Mouse (Mus musculus) heart, embryonic 15.5 days (tissue): ENCODE measurements around the gene Heatr4. TPM values are rescaled to one million over a fixed set of nuclear protein-coding genes. Genes with fewer than 3 reads are reported as not detected.

ENCODE experiments used
- ATAC-seq: fragments of 200-750 bp; cut with Nextera tagmentation; replicated peaks from 2 replicates; pipeline ENCODE4 v1.8.0; 2017; ENCODE audit warnings: low read depth, moderate TSS enrichment; ENCODE audit not compliant: insufficient number of reproducible peaks, insufficient read depth, low FRiP score
- H3K27ac ChIP-seq: fragments of 300-500 bp; sonication (generic); 2 replicates; pipeline ENCODE4 v1.5.1; 2015; ENCODE audit warnings: mild to moderate bottlenecking, inconsistent platforms
- H3K27me3 ChIP-seq: fragments of 300-500 bp; sonication (generic); 2 replicates; pipeline ENCODE4 v1.6.1; 2015; ENCODE audit warnings: inconsistent platforms
- H3K36me3 ChIP-seq: fragments of 300-500 bp; sonication (generic); 2 replicates; pipeline ENCODE4 v1.6.1; 2015; ENCODE audit warnings: mild to moderate bottlenecking, inconsistent platforms
- H3K4me1 ChIP-seq: fragments of 300-500 bp; sonication (generic); replicated peaks from 2 replicates; pipeline ENCODE4 v1.6.1; 2015; ENCODE audit warnings: inconsistent platforms
- H3K4me2 ChIP-seq: fragments of 300-500 bp; sonication (generic); 2 replicates; pipeline ENCODE4 v1.6.1; 2015; ENCODE audit warnings: inconsistent platforms, mild to moderate bottlenecking, moderate library complexity
- H3K4me3 ChIP-seq: fragments of 300-500 bp; sonication (generic); 2 replicates; pipeline ENCODE4 v1.5.1; 2015; ENCODE audit warnings: mild to moderate bottlenecking, inconsistent platforms
- H3K9ac ChIP-seq: fragments of 300-500 bp; sonication (generic); 2 replicates; pipeline ENCODE4 v1.6.1; 2015; ENCODE audit warnings: mild to moderate bottlenecking, inconsistent platforms
- H3K9me3 ChIP-seq: fragments of 300-500 bp; sonication (generic); replicated peaks from 2 replicates; pipeline ENCODE4 v1.6.1; 2016; ENCODE audit warnings: inconsistent platforms
- WGBS: fragments of 180-500 bp; shearing (Covaris S2); methylation state at CpG from one replicate; pipeline ENCODE4 v1.1.7; 2015; ENCODE audit warnings: mixed read lengths; 5-methylcytosine and 5-hydroxymethylcytosine counted together
- polyA plus RNA-seq: library from polyadenylated mRNA; unstranded; fragments of >200 nt; fragmentation: Nextera tagmentation; extraction: Ambion mirVana; gene quantifications from 2 replicates; pipeline ENCODE4 v1.2.1, GENCODE M21; 2015

Gene Heatr4
- polyA plus RNA-seq, 1 experiment from 2014 or later, result not detected

DNA sequence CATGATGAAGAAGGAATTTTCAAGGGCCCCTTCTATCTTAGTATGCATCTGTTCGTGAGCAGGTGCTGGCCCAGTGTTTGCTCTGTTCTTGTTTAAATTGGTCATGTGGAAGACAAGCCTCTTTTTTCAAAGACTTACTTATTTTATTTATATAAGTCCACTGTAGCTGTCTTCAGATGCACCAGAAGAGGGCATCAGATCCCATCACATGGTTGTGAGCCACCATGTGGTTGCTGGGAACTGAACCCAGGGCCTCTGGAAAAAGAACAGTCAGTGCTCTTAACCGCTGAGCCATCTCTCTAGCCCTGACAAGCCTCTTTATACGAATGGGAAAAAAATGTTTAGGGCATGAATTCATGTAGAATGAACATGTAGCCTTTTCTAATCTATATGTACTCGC lies 4.7 kb upstream of the Heatr4 start:
- H3K4me3 ChIP-seq, result no peak overlapping the region

GRCm38 (mm10) chr12:83988483-83988882 lies 3.8 kb upstream of the Heatr4 start:
- 65% methylated on average over 4 of the region's 4 CpGs for WGBS
- no peaks in the 10 kb centered on the region for H3K9me3 ChIP-seq
- peak overlapping the region; percentile 74 for H3K4me2 ChIP-seq
- no peaks in the 10 kb centered on the region for H3K27me3 ChIP-seq
- peaks cover 12% of the 10 kb centered on the region for H3K36me3 ChIP-seq
- H3K4me1 ChIP-seq, result peaks cover 16% of the 10 kb centered on the region
- peak; percentile 4; the same call in 1 of the 2 replicates for ATAC-seq
- peak overlapping the region; percentile 77 for H3K9ac ChIP-seq
- H3K27ac ChIP-seq, result peak overlapping the region; percentile 98
- H3K4me3 ChIP-seq, result peak overlapping the region; percentile 70

More for the DNA sequence above, 4.7 kb upstream of the Heatr4 start:
- Histone ChIP-seq H3K9me3 (no peaks in the 10 kb centered on the region), H3K27ac (no peak overlapping the region), H3K36me3 (peaks cover 20% of the 10 kb centered on the region), H3K27me3 (no peaks in the 10 kb centered on the region), H3K4me2 (peak overlapping the region; percentile 74), H3K9ac (no peak overlapping the region), H3K4me1 (peaks cover 16% of the 10 kb centered on the region)
- WGBS, result 91% methylated on average over 4 of the region's 4 CpGs
- ATAC-seq, result no peak

DNA sequence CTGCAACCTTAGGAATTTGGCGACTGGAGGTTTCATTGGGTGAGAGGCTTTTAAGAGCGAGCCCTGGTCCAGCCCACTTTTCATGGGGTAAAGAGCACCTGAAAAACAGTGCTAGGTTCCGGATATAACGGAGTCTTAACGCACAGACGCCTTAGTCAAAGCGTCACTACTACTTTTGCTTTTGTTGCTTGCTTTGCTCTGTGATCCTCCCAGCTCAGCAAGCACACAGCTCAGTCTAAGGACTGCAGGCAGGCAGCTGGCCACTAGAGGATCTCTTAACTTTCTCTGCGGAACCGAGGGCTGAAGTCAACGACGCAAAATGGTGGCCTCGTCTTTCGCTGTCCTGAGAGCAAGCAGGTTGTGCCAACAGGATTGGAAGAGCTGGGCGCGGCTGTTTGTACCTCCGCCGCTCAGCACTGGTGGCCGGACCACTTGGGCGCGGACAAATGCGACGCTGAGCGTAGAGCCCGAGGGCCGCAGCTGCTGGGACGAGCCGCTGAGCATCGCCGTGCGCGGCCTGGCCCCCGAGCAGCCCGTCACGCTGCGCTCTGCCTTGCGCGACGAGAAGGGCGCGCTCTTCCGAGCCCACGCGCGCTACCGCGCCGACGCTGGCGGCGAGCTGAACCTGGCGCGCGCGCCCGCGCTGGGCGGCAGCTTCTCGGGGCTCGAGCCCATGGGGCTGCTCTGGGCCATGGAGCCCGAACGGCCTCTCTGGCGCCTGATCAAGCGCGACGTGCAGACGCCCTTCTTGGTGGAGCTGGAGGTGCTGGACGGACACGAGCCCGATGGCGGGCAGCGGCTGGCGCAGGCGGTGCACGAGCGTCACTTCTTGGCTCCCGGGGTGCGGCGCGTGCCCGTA lies 3.2 kb upstream of the Heatr4 start, which contains the start of gene Acot2:
Gene Acot2, plus strand, starts transcription at position 279 of the 859 bp plus-strand sequence.
- ATAC-seq, result peak; percentile 81
- H3K27ac ChIP-seq, result peak within 1 kb of the TSS; percentile 98
- peak within 1 kb of the TSS; percentile 77 for H3K9ac ChIP-seq
- H3K4me1 ChIP-seq, result peaks cover 16% of the 10 kb centered on the region
- H3K36me3 ChIP-seq, result peaks cover 5% of the 10 kb centered on the region; the same call in 1 of the 2 replicates
- no peaks in the 10 kb centered on the region for H3K27me3 ChIP-seq
- under 1% methylated on average over 79 of the region's 80 CpGs for WGBS
- no peaks in the 10 kb centered on the region for H3K9me3 ChIP-seq
- H3K4me2 ChIP-seq, result peak within 1 kb of the TSS; percentile 74
- peak within 1 kb of the TSS; percentile 70 for H3K4me3 ChIP-seq

DNA sequence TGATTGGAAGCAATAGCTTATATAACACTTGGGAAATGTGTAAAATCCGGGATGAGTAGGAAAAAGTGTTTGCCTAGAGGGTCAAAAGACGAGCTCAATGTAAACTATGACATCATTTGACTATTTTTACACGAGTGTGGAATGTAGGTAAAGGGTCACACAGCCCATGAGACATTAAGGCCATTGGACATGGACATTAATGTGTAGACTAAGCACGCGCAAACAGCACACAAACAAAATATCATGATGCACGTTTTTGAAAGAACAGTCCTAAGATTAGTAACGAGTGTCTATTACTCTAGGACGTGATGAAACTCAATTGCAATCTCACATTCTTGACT lies 2.6 kb upstream of the Heatr4 start:
- 11% methylated on average over 8 of the region's 8 CpGs for WGBS
- Histone ChIP-seq H3K27me3 (no peaks in the 10 kb centered on the region), H3K27ac (peak overlapping the region; percentile 98), H3K9me3 (no peaks in the 10 kb centered on the region), H3K36me3 (0 out of 2 replicates have a peak, but pooled peaks cover 3% of the 10 kb centered on the region), H3K4me3 (peak overlapping the region; percentile 70), H3K4me2 (peak overlapping the region; percentile 74), H3K9ac (peak overlapping the region; percentile 77; the same call in 1 of the 2 replicates), H3K4me1 (peaks cover 18% of the 10 kb centered on the region)
- ATAC-seq, result peak; percentile 47

- no peaks in the 10 kb centered on the region for H3K36me3 ChIP-seq
Measured at GRCm38 (mm10) chr12:83981615-83982014, 3.0 kb downstream of the Heatr4 start.

GRCm38 (mm10) chr12:83978862-83979261 lies 5.8 kb downstream of the Heatr4 start:
- no peak overlapping the region for H3K9ac ChIP-seq
- WGBS, result 83% methylated on average over 6 of the region's 6 CpGs
- no peaks in the 10 kb centered on the region for H3K27me3 ChIP-seq
- no peak for ATAC-seq
- H3K4me3 ChIP-seq, result no peak overlapping the region
- no peaks in the 10 kb centered on the region for H3K36me3 ChIP-seq
- H3K4me1 ChIP-seq, result peaks cover 3% of the 10 kb centered on the region; the same call in 1 of the 2 replicates
- no peak overlapping the region for H3K27ac ChIP-seq
- no peak overlapping the region for H3K4me2 ChIP-seq
- H3K9me3 ChIP-seq, result no peaks in the 10 kb centered on the region

More at GRCm38 (mm10) chr12:83981615-83982014, 3.0 kb downstream of the Heatr4 start:
- Histone ChIP-seq H3K4me1 (peaks cover 6% of the 10 kb centered on the region), H3K4me2 (no peak overlapping the region), H3K27ac (no peak overlapping the region), H3K27me3 (no peaks in the 10 kb centered on the region), H3K9me3 (no peaks in the 10 kb centered on the region), H3K4me3 (no peak overlapping the region), H3K9ac (no peak overlapping the region)
- ATAC-seq, result no peak
- 79% methylated on average over 4 of the region's 4 CpGs for WGBS

DNA sequence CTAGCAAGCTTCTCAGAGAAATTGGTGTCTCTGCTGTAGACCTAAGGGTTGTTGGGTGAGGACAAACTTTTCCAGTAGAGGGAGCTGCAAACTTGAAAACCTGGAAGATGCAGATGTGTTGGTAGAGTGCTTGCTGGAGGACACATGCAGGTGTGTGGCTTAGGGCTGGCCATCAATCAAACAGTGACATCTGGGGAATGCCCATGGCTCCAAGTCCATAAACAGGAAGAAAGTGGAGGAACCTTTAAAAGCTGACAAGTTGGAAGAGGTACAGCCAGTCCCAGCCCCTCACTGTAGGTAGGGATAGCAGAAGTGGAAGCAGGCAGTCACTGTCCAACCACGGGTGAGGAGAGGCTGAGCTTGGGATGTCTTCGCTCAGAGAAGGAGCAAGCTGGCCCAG lies 12.5 kb downstream of the Heatr4 start:
- Histone ChIP-seq H3K36me3 (no peaks in the 10 kb centered on the region), H3K27me3 (no peaks in the 10 kb centered on the region), H3K4me1 (no peaks in the 10 kb centered on the region), H3K9ac (no peak overlapping the region), H3K9me3 (no peaks in the 10 kb centered on the region), H3K4me3 (no peak overlapping the region), H3K27ac (no peak overlapping the region), H3K4me2 (no peak overlapping the region)
- 70% methylated on average over 2 of the region's 2 CpGs for WGBS
- no peak for ATAC-seq

DNA sequence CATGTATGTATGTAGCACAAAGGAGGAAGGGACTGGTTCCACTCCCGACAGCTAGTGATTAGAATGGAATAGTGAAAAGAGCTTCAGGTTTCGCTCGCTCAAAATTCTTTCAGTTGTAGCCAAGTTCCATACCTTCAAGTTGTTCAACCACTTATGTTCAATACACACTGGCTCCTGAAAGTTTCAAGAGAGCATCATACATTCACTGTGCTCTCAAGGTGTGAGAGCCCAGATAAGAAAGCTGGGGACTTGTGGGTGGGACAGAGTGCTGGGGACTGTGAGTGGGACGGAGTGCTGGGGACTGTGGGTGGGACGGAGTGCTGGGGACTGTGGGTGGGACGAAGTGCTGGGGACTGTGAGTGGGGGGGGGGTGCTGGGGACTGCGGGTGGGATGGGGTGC lies 19.4 kb downstream of the Heatr4 start:
- Histone ChIP-seq H3K4me2 (no peak overlapping the region), H3K9me3 (no peaks in the 10 kb centered on the region), H3K27ac (no peak overlapping the region), H3K9ac (no peak overlapping the region), H3K27me3 (no peaks in the 10 kb centered on the region), H3K36me3 (no peaks in the 10 kb centered on the region), H3K4me1 (no peaks in the 10 kb centered on the region), H3K4me3 (no peak overlapping the region)
- WGBS, result 72% methylated on average over 7 of the region's 7 CpGs
- ATAC-seq, result no peak

DNA sequence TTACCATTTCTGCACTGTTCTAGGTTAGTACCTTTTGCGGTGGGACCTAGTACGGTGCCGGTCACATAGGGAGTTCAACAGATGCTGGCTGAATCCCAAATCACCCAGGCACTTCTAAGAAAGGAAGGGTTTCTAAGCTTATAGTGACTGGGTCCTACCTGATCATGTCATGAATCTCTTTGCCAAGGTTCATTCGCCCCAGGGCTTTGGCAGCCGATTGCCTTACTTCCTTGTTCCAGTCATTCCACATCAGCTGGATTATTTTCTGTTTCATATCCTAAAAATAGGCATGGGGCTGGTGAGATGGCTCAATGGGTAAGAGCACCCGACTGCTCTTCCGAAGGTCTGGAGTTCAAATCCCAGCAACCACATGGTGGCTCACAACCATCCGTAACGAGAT lies 26.4 kb downstream of the Heatr4 start:
- no peaks in the 10 kb centered on the region for H3K36me3 ChIP-seq
- 87% methylated on average over 9 of the region's 9 CpGs for WGBS
- no peak overlapping the region for H3K4me3 ChIP-seq
- H3K27me3 ChIP-seq, result no peaks in the 10 kb centered on the region
- H3K9ac ChIP-seq, result no peak overlapping the region
- H3K9me3 ChIP-seq, result no peaks in the 10 kb centered on the region
- H3K4me1 ChIP-seq, result peaks cover 4% of the 10 kb centered on the region
- no peak for ATAC-seq
- no peak overlapping the region for H3K4me2 ChIP-seq
- no peak overlapping the region for H3K27ac ChIP-seq

GRCm38 (mm10) chr12:83951711-83952575 lies 32.7 kb downstream of the Heatr4 start:
- WGBS, result 38% methylated on average over 32 of the region's 32 CpGs
- ATAC-seq, result no peak
- H3K36me3 ChIP-seq, result no peaks in the 10 kb centered on the region
- H3K4me2 ChIP-seq, result peak overlapping the region; percentile 99
- no peaks in the 10 kb centered on the region for H3K9me3 ChIP-seq
- H3K9ac ChIP-seq, result peak overlapping the region; percentile 87
- peaks cover 27% of the 10 kb centered on the region for H3K4me1 ChIP-seq
- H3K27ac ChIP-seq, result no peak overlapping the region
- no peaks in the 10 kb centered on the region for H3K27me3 ChIP-seq
- peak overlapping the region; percentile 96 for H3K4me3 ChIP-seq
